Mouse (Mus musculus) skeletal muscle tissue, postnatal 0 days (tissue): ENCODE results near the gene Ephb3. TPM values are rescaled to one million over a fixed set of nuclear protein-coding genes. Genes with fewer than 3 reads are reported as not detected.

Experiments
- microRNA-seq, 2 experiments: library from miRNA; unstranded; fragments of <30 nt; microRNA quantifications; one replicate each; pipeline ENCODE4; 2016
- polyA plus RNA-seq: library from polyadenylated mRNA; unstranded; fragments of >200 nt; fragmentation: Nextera tagmentation; extraction: Ambion mirVana; gene quantifications from 2 replicates; pipeline ENCODE4 v1.2.1, GENCODE M21; 2015

Ephb3 gene
- 9.5 TPM in 2 replicates for polyA plus RNA-seq

GRCm38 (mm10) chr16:21204367-21205092 is at the start of gene Ephb3:
Ephb3 (plus strand) TSS chr16:21204755.

Small RNA genes lying within 50 kb of the gene (microRNA-seq; reads per million reads assigned to microRNA genes)
- gene Mir7680: 1.1 to 2.1 reads per million in 2 experiments

Other genes starting within 250 kb of the Ephb3 start
- gene Teddm3, start 50.8 kb upstream of the Ephb3 start, polyA plus RNA-seq: 0.17 TPM in 1 of 2 replicates, not detected in the other
- 8.5 and 10.6 TPM in 2 replicates for gene Vps8, start 218.4 kb downstream of the Ephb3 start, polyA plus RNA-seq